Mouse (Mus musculus) kidney, embryonic 14.5 days (tissue): ENCODE measurements around the gene Lix1l. TPM values are rescaled to one million over a fixed set of nuclear protein-coding genes. Genes with fewer than 3 reads are reported as not detected.
A peak's percentile ranks its signal among the peaks of the same experiment; 100 is the strongest.

Source experiments
- ATAC-seq: fragments of 200-750 bp; cut with Nextera tagmentation; 2 replicates; pipeline ENCODE4 v1.8.0; 2017; ENCODE audit warnings: moderate number of reproducible peaks, mild to moderate bottlenecking, moderate TSS enrichment, moderate library complexity; ENCODE audit not compliant: low FRiP score, low TSS enrichment
- H3K27ac ChIP-seq: fragments of 300-500 bp; sonication (generic); 2 replicates; pipeline ENCODE4 v1.5.1; 2014; ENCODE audit warnings: low read depth, mild to moderate bottlenecking, low read length, moderate library complexity, mixed read lengths
- H3K27me3 ChIP-seq: fragments of 300-500 bp; sonication (generic); 2 replicates; pipeline ENCODE4 v1.6.1; 2014; ENCODE audit warnings: mild to moderate bottlenecking, low read length; ENCODE audit not compliant: control insufficient read depth, insufficient read depth
- H3K36me3 ChIP-seq: fragments of 300-500 bp; sonication (generic); 2 replicates; pipeline ENCODE4 v1.6.1; 2014; ENCODE audit warnings: low read length, mixed read lengths; ENCODE audit not compliant: control insufficient read depth, insufficient read depth
- H3K4me1 ChIP-seq: fragments of 300-500 bp; sonication (generic); 2 replicates; pipeline ENCODE4 v1.6.1; 2014; ENCODE audit warnings: low read length, mixed read lengths; ENCODE audit not compliant: control insufficient read depth, insufficient read depth
- H3K4me2 ChIP-seq: fragments of 300-500 bp; sonication (generic); replicated peaks from 2 replicates; pipeline ENCODE4 v1.6.1; 2014; ENCODE audit warnings: low read depth, mild to moderate bottlenecking, low read length
- H3K4me3 ChIP-seq: fragments of 300-500 bp; sonication (generic); 2 replicates; pipeline ENCODE4 v1.5.1; 2014; ENCODE audit warnings: mild to moderate bottlenecking, low read length
- H3K9ac ChIP-seq: fragments of 300-500 bp; sonication (generic); 2 replicates; pipeline ENCODE4 v1.6.1; 2014; ENCODE audit warnings: low read depth, mild to moderate bottlenecking, low read length, moderate library complexity
- H3K9me3 ChIP-seq: fragments of 300-500 bp; sonication (generic); 2 replicates; pipeline ENCODE4 v1.6.1; 2016; ENCODE audit warnings: low read length; ENCODE audit not compliant: control insufficient read depth
- WGBS: fragments of 180-500 bp; shearing (Covaris S2); extraction: QIAGEN DNeasy Blood & Tissue Kit; methylation state at CpG from one replicate; pipeline ENCODE4 v1.1.7; 2014; 5-methylcytosine and 5-hydroxymethylcytosine counted together
- polyA plus RNA-seq: library from polyadenylated mRNA; unstranded; fragments of >200 nt; fragmentation: Nextera tagmentation; extraction: Ambion mirVana; gene quantifications from 2 replicates; pipeline ENCODE4 v1.2.1, GENCODE M21; 2014

Gene Lix1l
- polyA plus RNA-seq, 1 experiment from 2014 or later, result 5.8 TPM

DNA sequence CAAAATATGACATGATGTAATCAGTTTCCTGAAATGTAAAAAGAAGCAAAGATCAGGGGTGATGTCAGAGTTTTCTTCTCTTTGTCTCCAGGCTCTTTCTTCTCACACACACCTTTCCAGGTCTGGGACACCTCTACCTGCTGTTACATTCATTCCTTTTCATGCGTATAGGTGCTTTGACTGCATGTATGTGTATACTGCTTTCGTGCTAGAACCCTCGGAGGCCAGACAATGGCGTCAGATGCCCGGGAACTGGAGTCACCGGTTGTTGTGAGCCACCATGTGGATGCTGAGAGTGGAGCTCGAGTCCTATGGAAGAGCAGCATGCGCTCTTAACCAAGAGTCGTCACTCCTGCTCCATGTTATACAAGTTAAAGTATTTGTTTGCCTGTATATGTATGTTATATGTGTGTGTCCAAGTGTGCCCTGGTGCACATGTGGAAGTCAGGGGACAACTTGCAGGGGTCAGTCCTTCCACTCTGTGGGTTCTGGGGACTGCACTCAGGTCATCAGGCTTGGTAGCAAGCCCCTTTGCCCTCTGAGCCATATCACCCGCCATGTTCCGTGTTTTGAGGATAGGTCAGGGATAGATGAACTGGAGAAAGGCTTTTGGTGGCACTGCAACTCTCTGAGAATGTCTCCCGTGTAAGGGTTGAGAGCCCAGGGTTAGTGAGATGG lies 22.2 kb upstream of the Lix1l start:
- no peak overlapping the region for H3K9ac ChIP-seq
- ATAC-seq, result no peak
- H3K9me3 ChIP-seq, result no peaks in the 10 kb centered on the region
- H3K4me2 ChIP-seq, result no peak overlapping the region
- WGBS, result 79% methylated on average over 12 of the region's 12 CpGs
- H3K4me3 ChIP-seq, result no peak overlapping the region
- H3K27ac ChIP-seq, result no peak overlapping the region
- H3K36me3 ChIP-seq, result no peaks in the 10 kb centered on the region
- no peaks in the 10 kb centered on the region for H3K27me3 ChIP-seq
- H3K4me1 ChIP-seq, result peaks cover 18% of the 10 kb centered on the region

- Histone ChIP-seq H3K4me3 (no peak overlapping the region), H3K27me3 (no peaks in the 10 kb centered on the region), H3K9me3 (no peaks in the 10 kb centered on the region), H3K36me3 (no peaks in the 10 kb centered on the region), H3K4me2 (peak overlapping the region; percentile 10; the same call in 1 of the 2 replicates), H3K4me1 (peaks cover 18% of the 10 kb centered on the region), H3K27ac (no peak overlapping the region), H3K9ac (no peak overlapping the region)
- ATAC-seq, result no peak
- WGBS, result 75% methylated on average over 4 of the region's 4 CpGs
Observed at GRCm38 (mm10) chr3:96579239-96579750, 21.7 kb upstream of the Lix1l start.

- peak overlapping the region; percentile 18; the same call in 1 of the 2 replicates for H3K4me3 ChIP-seq
- H3K9me3 ChIP-seq, result no peaks in the 10 kb centered on the region
- no peaks in the 10 kb centered on the region for H3K27me3 ChIP-seq
- no peak overlapping the region for H3K9ac ChIP-seq
- WGBS, result 11% methylated on average over 16 of the region's 16 CpGs
- H3K27ac ChIP-seq, result 0 out of 2 replicates have a peak overlapping the region, but pooled peaks have one; percentile 33
- peak overlapping the region; percentile 35 for H3K4me2 ChIP-seq
- peak; percentile 50 for ATAC-seq
- H3K4me1 ChIP-seq, result peaks cover 18% of the 10 kb centered on the region
- no peaks in the 10 kb centered on the region for H3K36me3 ChIP-seq
Observed at GRCm38 (mm10) chr3:96579885-96580454, 21.0 kb upstream of the Lix1l start.

DNA sequence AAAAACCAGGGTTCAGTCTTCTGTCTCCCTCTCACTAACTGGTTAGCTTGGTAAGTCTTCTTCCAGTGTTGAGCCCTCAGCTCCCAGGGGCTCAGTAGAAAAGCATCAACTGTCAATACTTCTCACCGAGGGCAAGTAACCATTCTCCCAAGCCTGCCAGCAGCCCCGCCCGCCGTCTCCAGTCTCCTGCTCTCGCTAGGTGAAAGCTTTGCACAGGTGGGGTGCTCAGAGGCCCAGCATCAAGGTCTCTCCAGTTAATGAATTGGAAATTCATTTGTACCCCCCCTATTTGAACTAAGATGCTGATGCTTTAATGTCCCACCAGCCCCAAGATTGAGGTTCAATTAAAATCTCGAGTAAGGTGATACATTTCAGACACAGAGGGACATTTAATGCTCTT lies 19.8 kb upstream of the Lix1l start:
- H3K27me3 ChIP-seq, result no peaks in the 10 kb centered on the region
- ATAC-seq, result no peak
- WGBS, result 48% methylated on average over 6 of the region's 6 CpGs
- no peaks in the 10 kb centered on the region for H3K36me3 ChIP-seq
- no peak overlapping the region for H3K27ac ChIP-seq
- H3K4me1 ChIP-seq, result peaks cover 12% of the 10 kb centered on the region
- no peak overlapping the region for H3K4me2 ChIP-seq
- H3K9me3 ChIP-seq, result no peaks in the 10 kb centered on the region
- no peak overlapping the region for H3K9ac ChIP-seq
- H3K4me3 ChIP-seq, result no peak overlapping the region

DNA sequence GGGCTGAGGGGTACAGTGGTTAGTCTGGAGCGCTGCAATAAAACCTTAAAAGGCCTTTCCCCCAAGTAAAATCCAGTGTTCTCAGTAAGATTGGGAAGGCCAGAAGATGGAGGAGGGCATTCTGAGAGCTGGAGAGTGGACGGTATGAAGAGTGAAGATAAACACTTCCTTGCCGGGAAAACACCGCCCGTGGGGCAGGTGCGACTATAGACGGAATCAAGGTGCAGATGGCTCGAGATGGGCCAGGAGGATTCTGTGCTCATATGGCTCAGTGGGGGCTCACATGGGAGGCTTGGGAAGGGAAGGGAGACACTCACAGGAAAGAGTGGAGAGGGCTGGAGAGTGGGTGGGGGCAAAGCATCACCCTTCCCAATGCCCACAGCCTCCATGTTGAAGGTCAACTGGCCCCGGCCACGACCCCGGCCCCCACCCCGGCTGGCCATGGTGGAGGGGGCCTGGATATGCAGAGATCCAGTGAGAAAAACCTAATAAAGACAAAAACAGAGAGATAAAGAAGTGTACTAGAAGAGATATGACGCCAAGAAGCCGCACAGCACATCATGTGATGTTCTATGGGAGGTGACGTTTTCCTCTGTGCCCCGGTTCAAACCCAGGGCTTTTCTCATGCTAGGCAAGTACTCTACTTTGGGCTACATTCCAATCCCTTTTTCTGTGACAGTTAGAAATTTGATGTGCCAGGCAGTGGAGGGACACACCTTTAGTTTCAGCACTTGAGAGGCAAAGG lies 19.0 kb upstream of the Lix1l start:
- no peak overlapping the region for H3K4me3 ChIP-seq
- no peaks in the 10 kb centered on the region for H3K27me3 ChIP-seq
- H3K27ac ChIP-seq, result no peak overlapping the region
- H3K4me1 ChIP-seq, result peaks cover 12% of the 10 kb centered on the region
- no peaks in the 10 kb centered on the region for H3K36me3 ChIP-seq
- H3K4me2 ChIP-seq, result no peak overlapping the region
- WGBS, result 82% methylated on average over 16 of the region's 16 CpGs
- no peaks in the 10 kb centered on the region for H3K9me3 ChIP-seq
- no peak for ATAC-seq
- no peak overlapping the region for H3K9ac ChIP-seq

GRCm38 (mm10) chr3:96583386-96583785 lies 17.6 kb upstream of the Lix1l start:
- Histone ChIP-seq H3K4me3 (no peak overlapping the region), H3K4me1 (peaks cover 4% of the 10 kb centered on the region), H3K27me3 (no peaks in the 10 kb centered on the region), H3K36me3 (no peaks in the 10 kb centered on the region), H3K4me2 (no peak overlapping the region), H3K27ac (no peak overlapping the region), H3K9me3 (no peaks in the 10 kb centered on the region), H3K9ac (no peak overlapping the region)
- ATAC-seq, result no peak
- 90% methylated on average over 5 of the region's 5 CpGs for WGBS

GRCm38 (mm10) chr3:96590657-96591056 lies 10.3 kb upstream of the Lix1l start:
- Histone ChIP-seq H3K36me3 (no peaks in the 10 kb centered on the region), H3K27ac (no peak overlapping the region), H3K9me3 (no peaks in the 10 kb centered on the region), H3K4me2 (no peak overlapping the region), H3K9ac (no peak overlapping the region), H3K4me3 (no peak overlapping the region), H3K27me3 (peaks cover 2% of the 10 kb centered on the region; the same call in 1 of the 2 replicates), H3K4me1 (peaks cover 1% of the 10 kb centered on the region)
- no peak for ATAC-seq
- 83% methylated on average over 4 of the region's 4 CpGs for WGBS

DNA sequence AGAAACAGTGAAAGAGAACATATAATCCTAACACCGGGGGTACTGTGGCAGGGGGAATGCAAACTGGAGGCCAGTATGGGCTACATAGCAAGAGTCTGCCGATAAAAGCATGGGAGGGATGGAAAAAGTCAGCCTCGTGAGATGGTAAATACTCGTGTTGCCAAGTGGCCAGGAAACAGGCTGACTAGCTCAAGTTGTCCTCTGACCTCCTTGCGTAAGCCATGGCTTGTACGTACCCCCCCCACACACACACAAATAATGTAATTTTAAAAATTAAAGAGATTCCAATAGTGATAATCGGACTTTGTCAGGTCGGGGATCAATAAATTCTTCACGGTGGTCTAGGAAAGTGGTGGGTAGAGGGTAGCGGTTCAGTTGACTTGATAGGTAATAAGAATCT lies 7.6 kb upstream of the Lix1l start:
- no peaks in the 10 kb centered on the region for H3K9me3 ChIP-seq
- WGBS, result 1% methylated on average over 10 of the region's 10 CpGs
- peak overlapping the region; percentile 45 for H3K4me3 ChIP-seq
- H3K4me1 ChIP-seq, result peaks cover 26% of the 10 kb centered on the region
- H3K9ac ChIP-seq, result peak overlapping the region; percentile 53; the same call in 1 of the 2 replicates
- H3K27me3 ChIP-seq, result peaks cover 21% of the 10 kb centered on the region
- H3K36me3 ChIP-seq, result no peaks in the 10 kb centered on the region
- peak overlapping the region; percentile 78 for H3K4me2 ChIP-seq
- no peak overlapping the region for H3K27ac ChIP-seq
- no peak for ATAC-seq
